Mouse (Mus musculus) granulocyte monocyte progenitor cell, adult 5-6 weeks (primary cell): ENCODE results near the gene Rnf4. TPM values are rescaled to one million over a fixed set of nuclear protein-coding genes. Genes with fewer than 3 reads are reported as not detected.

Source experiments
- ATAC-seq: replicated peaks from 2 replicates; pipeline ENCODE4 v1.8.0; 2016; ENCODE audit warnings: mild to moderate bottlenecking, moderate TSS enrichment, inconsistent platforms; ENCODE audit not compliant: poor library complexity, severe bottlenecking
- total RNA-seq, 2 experiments: library from RNA; stranded (forward) in 1 of 2; stranded (reverse) in 1 of 2; fragments of 200-712, 200-1000 nt in 1 of 2; fragments of >200 nt in 1 of 2; fragmentation: Nextera tagmentation in 1 of 2; gene quantifications; 2 replicates each; pipeline ENCODE4 v1.2.3; 2014 to 2017

Gene Rnf4
- total RNA-seq (2014; fragmentation: Nextera tagmentation) (110 and 114 TPM in 2 replicates), total RNA-seq (2017) (117 and 146 TPM in 2 replicates)

GRCm38 (mm10) chr5:34336097-34336774 lies at the start of gene Rnf4:
TSS of gene Rnf4 (plus strand) at chr5:34336289.
- ATAC-seq: peak; percentile 84

- peak; percentile 38 for ATAC-seq
Observed at GRCm38 (mm10) chr5:34286516-34286915, 49.6 kb upstream of the Rnf4 start.

- peak; percentile 6; the same call in 1 of the 2 replicates for ATAC-seq
Observed at GRCm38 (mm10) chr5:34287001-34287837, 48.9 kb upstream of the Rnf4 start.

GRCm38 (mm10) chr5:34287838-34288145 lies 48.3 kb upstream of the Rnf4 start:
- ATAC-seq: no peak

GRCm38 (mm10) chr5:34288154-34288716 lies 47.9 kb upstream of the Rnf4 start, which contains the start of the genes Zfyve28 and Cfap99:
TSS of gene Zfyve28 (minus strand) at chr5:34288449.
TSS of gene Cfap99 (plus strand) at chr5:34288600.
- peak; percentile 60 for ATAC-seq

- ATAC-seq: no peak
Observed at GRCm38 (mm10) chr5:34289286-34289685, 46.8 kb upstream of the Rnf4 start.

- no peak for ATAC-seq
Observed at GRCm38 (mm10) chr5:34293363-34293762, 42.7 kb upstream of the Rnf4 start.

GRCm38 (mm10) chr5:34294696-34295095 lies 41.4 kb upstream of the Rnf4 start:
- ATAC-seq: no peak

GRCm38 (mm10) chr5:34295141-34295540 lies 40.9 kb upstream of the Rnf4 start:
- ATAC-seq: no peak

- no peak for ATAC-seq
Observed at GRCm38 (mm10) chr5:34298061-34298460, 38.0 kb upstream of the Rnf4 start.

- no peak for ATAC-seq
Observed at GRCm38 (mm10) chr5:34298937-34299535, 37.1 kb upstream of the Rnf4 start.

GRCm38 (mm10) chr5:34302377-34302776 lies 33.7 kb upstream of the Rnf4 start:
- ATAC-seq: no peak

GRCm38 (mm10) chr5:34309016-34309415 lies 27.1 kb upstream of the Rnf4 start:
- ATAC-seq: no peak

- ATAC-seq: no peak
Observed at GRCm38 (mm10) chr5:34319491-34320034, 16.5 kb upstream of the Rnf4 start.

GRCm38 (mm10) chr5:34321236-34321635 lies 14.9 kb upstream of the Rnf4 start:
- ATAC-seq: no peak

GRCm38 (mm10) chr5:34325286-34325685 lies 10.8 kb upstream of the Rnf4 start:
- ATAC-seq: no peak

GRCm38 (mm10) chr5:34326249-34326691 lies 9.8 kb upstream of the Rnf4 start:
- ATAC-seq: no peak

GRCm38 (mm10) chr5:34326875-34327576 lies 9.1 kb upstream of the Rnf4 start:
- ATAC-seq: 0 out of 2 replicates have a peak, but pooled peaks have one; percentile 8

- ATAC-seq: 0 out of 2 replicates have a peak, but pooled peaks have one; percentile 20
Observed at GRCm38 (mm10) chr5:34330136-34330535, 6.0 kb upstream of the Rnf4 start.

- no peak for ATAC-seq
Observed at GRCm38 (mm10) chr5:34334081-34334480, 2.0 kb upstream of the Rnf4 start.
